Mouse (Mus musculus): ENCODE data around the gene Vmn1r170.

DNA sequence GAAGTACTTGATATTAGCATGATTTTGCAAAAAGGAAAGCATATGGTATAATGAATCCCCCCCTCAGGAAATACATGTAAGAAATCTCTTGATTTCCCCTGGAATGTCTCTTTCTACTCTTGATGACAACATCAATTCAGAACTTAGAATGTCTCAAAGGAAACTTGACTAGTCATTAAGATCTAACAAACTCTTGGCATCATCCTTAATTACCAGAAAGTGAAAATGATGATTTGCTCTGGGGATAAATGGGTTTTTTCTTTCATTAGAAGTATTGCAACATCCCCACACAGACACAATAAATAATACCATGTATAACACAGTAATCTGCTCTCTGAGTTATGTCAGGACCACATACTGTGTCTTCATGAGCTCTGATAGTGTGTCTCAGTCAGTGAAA, 24.4 kb downstream of the Vmn1r170 start, which contains the start of gene Vmn1r171:
- TF ChIP-seq POLR2A (IDR thresholded peaks at IDR 0.05; ENCODE audit: control insufficient read depth, low read depth, low read length), result no peak
- TF ChIP-seq CTCF (IDR thresholded peaks at IDR 0.05; ENCODE audit: control insufficient read depth, insufficient read depth, insufficient replicate concordance, low read depth, low read length), result no peak
